Mouse (Mus musculus): Measurements from ENCODE around the gene Gtpbp1.

The Gtpbp1 gene

DNA sequence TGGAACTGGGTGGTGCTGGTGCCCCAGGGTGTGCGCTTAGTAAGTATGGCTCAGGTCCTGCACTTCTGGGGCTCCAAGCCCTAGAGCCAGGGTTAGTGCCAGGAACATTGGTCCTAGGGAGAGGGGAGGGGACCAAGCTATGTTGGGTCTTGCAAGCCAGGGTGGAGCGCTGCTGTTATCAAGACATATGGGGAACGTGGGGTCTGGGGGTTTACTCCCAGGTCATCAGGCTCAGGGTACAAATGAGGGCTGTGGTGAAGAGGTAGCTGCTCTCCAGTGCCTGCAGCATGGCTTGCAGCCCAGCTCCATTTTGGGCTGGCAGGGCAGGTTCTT, 62.7 kb downstream of the Gtpbp1 start:
- DNase-seq (ENCODE audit: low read depth, low spot score) = no peak

DNA sequence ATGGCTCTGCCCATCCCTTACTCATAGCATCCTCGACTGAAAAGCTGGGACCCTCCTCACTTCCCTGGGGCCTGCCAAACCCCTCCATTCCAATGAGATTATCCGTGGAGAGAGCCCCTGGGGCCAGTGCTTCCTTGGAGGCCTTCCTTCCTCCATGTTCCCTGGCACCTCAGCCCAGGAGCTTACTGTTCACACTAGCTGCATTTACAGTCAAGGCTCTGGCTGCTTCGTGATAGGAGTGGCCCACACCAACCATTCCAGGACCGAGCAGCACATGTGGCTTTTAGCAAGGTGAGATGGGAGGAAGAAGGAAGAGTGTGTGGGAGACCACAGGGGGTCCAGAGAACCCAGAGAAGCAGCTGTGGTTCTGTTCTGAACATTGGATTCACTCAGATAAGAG, 63.2 kb downstream of the Gtpbp1 start:
- DNase-seq (ENCODE audit: low read depth, low spot score) = no peak

DNA sequence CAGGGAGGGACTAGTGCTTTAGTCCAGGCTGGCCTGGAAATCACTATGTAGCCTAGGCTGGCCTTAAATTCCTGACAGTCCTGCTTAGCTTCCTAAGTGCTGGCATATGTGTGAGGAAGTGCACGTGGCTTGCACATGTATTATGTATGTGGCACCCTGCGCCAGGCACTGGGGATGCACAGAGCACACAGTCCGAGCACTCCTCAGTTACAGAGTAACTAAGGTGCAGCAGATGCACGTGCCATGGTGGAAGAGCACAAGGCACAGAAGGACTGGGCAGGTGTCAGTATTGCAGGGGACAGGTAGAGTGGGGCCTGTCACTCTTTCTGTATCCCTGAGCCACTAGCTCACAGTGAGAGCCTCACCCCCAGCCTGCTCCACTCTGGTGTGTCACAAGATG, 64.5 kb downstream of the Gtpbp1 start:
- DNase-seq (ENCODE audit: low read depth, low spot score) = no peak

DNA sequence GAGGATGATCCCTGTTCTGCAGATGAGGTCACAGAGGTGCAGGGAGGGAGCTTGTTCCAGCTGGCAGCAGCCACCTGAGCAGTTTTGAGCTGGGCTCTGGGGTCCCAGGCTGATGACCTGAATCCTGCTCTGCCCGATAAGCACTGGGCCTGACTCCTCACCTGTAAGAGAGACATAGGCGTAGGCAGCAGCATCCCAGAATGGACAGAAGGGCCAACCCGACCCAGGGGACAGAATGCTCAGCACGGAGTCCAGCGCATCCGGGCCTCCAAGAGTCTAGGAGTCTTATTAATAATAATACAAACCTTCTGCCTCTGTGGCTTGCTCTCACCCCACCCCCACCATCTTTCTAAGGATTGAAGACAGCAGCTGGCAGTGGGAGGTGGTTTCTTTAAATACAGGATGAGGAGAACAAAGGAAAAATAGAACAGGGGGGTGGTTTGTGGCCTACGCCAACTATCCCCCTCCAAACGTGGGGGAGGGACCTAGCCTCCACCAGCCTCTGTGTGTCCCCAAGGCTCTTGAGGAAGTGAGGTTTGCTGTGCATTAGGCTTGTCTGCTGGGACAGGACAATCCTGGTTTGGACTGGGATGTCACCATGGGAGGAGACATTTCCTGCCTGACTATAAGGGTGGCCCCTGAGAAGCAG, 65.5 kb downstream of the Gtpbp1 start:
- no peak for DNase-seq (ENCODE audit: low read depth, low spot score)

DNA sequence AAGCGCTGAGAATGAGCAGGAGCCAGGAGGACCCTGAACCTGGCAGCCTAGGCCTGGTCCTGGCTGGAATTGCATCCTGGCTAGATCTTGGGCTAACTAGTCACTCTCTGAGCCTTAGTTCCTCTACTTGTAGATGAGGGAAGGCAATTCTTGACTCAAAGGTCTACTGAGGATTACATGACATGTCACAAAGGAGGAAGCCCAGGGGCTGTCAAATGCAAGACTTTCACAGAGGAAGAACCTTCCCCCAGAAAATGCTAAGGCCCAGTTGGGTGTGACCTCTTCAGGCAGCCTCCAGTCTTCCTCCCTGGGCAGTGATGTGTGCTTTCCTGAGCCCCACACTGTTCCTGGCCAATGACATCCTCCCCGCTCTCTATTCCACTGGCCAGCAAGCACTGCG, 66.5 kb downstream of the Gtpbp1 start:
- DNase-seq (ENCODE audit: low read depth, low spot score) = no peak

DNA sequence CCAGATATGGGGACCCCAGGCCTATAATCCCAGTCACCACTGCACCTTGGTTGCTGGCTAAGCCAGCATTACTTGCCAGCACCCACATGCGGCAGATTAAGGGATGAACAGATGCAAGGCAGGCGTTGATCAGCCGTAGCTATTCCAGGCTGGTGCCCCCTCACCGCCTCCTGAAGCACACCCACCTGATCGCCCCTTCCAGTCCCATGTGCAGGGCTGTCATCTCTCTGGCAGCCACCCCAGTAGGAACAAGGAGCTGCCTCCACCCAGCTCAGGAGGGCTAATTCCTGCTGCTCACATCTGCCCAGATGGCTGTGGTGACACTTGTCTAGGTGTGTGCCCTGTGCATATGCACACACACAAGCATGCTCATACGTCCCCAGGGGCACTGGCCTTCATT, 70.3 kb downstream of the Gtpbp1 start:
- DNase-seq (ENCODE audit: low read depth, low spot score) = no peak

DNA sequence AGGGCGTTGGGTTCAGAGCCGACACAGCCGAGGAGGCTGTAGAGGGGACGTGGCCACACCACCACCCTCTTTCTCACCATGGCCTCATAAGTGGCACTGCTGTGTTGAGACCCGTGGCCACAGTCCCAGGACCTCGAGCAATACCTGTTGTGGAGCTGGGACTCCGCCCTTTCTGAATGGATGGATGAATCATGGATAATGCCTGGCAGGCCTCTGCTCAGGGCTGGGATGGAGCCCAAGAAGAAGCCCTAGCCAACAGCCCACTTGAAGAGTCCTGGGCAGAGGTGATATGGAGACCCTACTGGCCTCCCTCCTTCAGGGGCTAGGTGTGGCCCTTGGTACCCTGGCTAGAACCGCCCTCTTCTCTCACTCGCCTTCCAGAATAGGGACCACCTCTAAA, 72.4 kb downstream of the Gtpbp1 start:
- DNase-seq (ENCODE audit: low read depth, low spot score) = no peak

DNA sequence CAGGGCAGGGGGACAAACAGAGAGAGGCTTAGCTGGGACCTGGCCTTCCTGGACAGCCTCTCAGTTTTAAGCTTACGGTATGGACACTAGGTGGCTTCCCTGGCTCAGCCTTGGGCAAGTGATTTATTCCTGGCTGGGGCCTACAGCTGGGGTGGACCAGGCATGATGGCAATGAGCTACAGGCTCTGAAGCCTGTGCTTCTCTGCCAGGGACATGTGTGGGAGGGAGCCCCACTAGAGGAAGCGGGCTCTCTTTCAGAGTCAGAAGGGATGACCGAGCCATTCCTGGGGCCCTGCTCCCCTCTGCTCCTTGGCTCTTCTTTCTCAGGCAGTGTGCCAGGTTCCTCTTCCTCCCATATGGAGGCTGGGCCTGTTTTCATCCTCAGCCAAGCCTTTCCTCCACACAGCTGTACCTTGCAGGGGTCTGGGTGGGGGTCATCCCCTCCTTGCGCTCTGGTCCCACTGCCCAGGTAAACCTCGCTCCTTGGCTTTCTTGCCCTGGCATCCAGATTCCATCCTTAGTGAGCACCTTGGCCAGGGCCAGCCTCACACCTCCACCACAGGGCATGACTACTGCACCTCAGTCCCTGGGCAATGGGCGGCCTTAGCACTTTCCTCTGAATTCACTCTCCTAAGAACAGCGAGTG, 73.1 kb downstream of the Gtpbp1 start:
- DNase-seq (ENCODE audit: low read depth, low spot score) = no peak

DNA sequence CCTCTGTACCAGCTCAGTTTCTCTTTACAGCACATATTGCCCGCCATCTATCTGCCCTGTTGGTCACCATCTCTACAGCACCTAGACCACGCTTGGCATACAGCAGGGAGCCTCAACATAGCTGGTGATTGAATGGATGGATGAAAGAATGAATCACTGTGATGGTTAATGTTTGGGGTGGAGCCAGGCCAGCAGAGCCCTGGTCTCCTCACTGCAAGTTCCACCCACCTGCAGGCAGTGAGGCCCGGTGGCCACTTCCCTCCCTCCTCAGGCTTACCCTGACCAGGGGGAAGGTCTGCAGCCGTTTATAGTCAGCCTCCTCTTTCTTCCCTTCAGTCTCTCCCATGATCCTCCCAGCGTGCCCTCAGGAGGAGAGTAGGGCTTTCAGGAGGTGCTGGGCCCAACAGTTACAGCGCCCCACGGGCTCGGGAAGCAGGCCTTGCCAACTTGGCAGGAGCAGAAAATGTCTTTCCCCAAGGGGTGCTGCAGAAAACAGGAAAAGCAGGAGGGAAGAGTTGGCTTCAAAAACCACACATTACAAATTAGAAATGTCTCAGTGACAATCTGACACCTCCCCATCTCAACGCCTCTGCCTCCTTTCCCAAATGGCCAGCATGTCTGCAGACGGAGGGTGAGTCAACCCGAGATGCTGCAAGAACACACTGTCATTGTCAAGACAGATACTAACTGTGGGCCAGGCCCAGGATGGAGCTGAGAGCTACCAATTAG, 74.1 kb downstream of the Gtpbp1 start:
- no peak for DNase-seq (ENCODE audit: low read depth, low spot score)

DNA sequence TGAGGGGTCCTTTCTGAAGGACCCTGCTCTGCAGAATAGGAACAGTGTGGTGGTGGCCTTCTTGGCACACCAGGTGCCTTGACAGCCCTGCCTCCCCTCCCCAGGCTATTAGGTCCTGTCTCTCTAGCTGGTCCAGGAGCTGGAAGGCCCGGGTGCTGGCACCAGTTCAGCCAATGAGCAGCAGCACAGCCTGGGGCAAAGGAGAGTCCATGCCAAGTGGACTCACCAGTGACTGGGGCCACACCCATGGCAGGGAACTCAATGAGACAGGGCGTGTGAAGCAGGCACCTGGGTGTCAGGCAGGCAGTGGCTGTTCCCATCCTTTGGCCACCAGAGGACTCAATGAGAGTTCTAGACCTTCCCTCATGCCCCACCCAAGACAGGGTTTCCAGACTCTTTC, 74.7 kb downstream of the Gtpbp1 start:
- no peak for DNase-seq (ENCODE audit: low read depth, low spot score)

DNA sequence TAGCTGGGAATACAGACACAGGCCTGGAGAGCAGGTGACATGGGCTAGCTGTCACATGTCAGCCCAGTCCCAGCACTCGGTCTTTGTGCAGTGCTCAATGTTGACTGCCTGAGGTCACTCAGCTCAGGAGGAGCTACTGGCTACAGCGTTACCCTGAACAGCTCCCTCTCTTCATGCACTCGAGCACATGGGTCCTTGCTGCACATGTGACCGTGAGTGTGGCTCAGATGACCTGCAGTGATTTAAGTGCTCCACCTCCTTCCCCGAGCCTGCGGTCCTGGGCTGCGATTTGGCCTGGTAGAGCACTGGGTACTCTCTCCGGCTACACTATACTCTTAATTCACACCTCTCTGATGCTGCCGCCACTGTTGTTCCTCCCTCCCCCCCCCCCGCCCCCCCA, 75.5 kb downstream of the Gtpbp1 start:
- DNase-seq (ENCODE audit: low read depth, low spot score) = no peak

DNA sequence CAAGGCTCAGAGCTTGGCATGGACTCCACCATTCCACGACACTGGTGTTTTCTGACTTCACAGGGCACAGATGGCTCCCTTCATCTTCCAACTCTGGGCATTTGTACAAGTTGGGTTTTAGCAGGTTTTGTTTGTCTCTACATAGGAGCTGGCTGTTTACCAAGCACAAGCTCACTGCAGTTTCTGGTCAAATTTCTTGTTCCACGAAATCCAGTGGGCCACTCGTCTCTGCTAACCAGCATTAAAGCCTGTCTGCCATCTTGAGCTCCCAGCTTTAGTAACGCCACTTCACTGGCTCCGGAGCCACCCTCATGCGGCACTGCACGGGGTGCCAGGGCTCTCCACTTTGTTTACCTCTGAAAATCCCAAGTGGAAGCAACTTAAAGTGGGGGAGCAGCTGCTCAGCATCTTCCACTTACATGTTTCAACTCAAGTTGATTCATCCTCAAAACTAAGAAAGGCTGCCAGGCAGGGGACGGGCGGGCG, 76.0 kb downstream of the Gtpbp1 start:
- no peak for DNase-seq (ENCODE audit: low read depth, low spot score)

DNA sequence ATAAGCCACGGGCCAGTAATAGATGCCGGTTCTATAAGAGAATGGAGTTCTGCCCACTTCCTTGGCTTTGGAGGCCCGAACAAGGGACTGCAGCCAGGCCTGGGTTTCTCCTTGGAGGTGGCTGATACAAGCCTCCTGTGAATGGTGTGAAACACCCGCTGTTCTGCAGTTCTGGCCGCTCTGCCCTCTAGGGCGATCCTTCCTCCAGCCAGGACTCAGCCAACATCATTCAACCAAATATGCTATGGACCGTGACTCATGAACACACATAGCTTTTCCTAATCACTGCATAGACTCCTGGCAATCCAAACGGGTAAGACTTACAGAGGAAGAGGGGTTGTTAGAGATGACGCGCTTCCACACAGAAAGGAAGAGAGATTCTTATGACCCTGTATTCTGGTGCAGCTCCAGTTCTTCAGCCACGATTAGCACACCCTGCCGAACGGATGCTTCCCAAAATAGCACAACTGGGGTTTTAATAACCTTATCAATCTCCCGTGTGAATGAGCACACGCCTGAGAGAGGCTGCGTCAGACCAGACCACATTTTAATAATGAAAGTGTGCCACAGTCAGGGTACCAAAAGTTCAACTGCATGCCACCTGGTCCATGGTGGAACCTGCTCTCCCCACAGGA, 76.8 kb downstream of the Gtpbp1 start:
- DNase-seq (ENCODE audit: low read depth, low spot score) = no peak

DNA sequence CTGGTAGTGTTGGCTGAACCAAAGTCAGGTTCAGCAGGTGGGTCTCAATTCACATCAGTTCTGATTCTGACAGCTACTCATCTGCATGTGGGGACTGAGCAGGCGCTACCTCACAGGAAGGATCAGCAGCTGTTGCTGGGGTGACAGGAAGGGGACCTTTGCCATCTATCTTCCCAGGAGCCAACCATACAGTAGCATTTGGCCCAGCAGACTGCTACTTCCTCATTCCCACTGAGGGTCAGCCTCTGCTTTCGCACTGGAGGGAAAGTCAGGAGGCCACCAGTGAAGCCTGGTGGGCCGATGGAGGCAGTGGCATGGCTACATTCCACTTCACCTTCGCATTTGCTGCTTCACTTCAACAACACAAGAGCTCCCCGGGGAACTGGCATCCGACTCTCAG, 77.7 kb downstream of the Gtpbp1 start:
- DNase-seq (ENCODE audit: low read depth, low spot score) = no peak

DNA sequence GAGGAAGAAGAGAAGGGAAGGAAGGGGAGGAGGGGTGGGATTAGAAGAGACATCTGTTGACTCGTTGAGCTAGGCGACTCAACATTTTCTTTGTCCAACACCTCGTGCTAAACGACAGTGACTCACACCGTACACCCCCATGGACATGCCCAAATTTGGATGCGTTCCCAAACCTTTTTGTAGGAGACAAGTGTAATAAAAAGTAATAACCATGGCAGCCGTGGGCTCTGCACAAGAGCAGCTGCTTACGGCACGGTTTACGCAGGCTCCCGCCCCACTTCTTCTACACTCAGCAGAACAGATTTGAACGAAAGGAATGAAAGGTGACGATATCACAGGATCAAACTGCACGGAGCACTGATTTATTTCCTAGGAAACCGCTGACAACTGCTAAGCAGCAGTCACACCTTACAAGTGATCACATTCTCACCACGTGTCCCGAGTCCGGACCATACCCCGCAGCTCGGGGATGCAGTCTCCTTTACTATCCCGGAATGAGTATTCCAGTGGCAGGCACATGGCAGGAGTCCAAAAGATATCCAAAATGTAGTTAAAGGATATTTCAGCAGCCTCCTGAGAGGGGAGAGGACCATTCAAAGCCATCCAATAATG, 80.1 kb downstream of the Gtpbp1 start:
- no peak for DNase-seq (ENCODE audit: low read depth, low spot score)
